Mouse (Mus musculus) midbrain, embryonic 13.5 days (tissue): ENCODE data around the gene Cpm. TPM values are rescaled to one million over a fixed set of nuclear protein-coding genes. Genes with fewer than 3 reads are reported as not detected.

Experiments
- ATAC-seq: fragments of 200-750 bp; cut with Nextera tagmentation; 2 replicates; pipeline ENCODE4 v1.8.0; 2017; ENCODE audit warnings: mild to moderate bottlenecking, moderate TSS enrichment, moderate library complexity
- H3K27ac ChIP-seq: fragments of 300-500 bp; sonication (generic); 2 replicates; pipeline ENCODE4 v1.5.1; 2015; ENCODE audit warnings: inconsistent platforms, mild to moderate bottlenecking, moderate library complexity
- H3K27me3 ChIP-seq: fragments of 300-500 bp; sonication (generic); 2 replicates; pipeline ENCODE4 v1.6.1; 2015; ENCODE audit warnings: mild to moderate bottlenecking, inconsistent platforms
- H3K36me3 ChIP-seq: fragments of 300-500 bp; sonication (generic); 2 replicates; pipeline ENCODE4 v1.6.1; 2015; ENCODE audit warnings: mild to moderate bottlenecking, inconsistent platforms
- H3K4me1 ChIP-seq: fragments of 300-500 bp; sonication (generic); replicated peaks from 2 replicates; pipeline ENCODE4 v1.6.1; 2015; ENCODE audit warnings: inconsistent platforms
- H3K4me2 ChIP-seq: fragments of 300-500 bp; sonication (generic); replicated peaks from 2 replicates; pipeline ENCODE4 v1.6.1; 2015; ENCODE audit warnings: moderate library complexity, mild to moderate bottlenecking, inconsistent platforms
- H3K4me3 ChIP-seq: fragments of 300-500 bp; sonication (generic); replicated peaks from 2 replicates; pipeline ENCODE4 v1.5.1; 2015; ENCODE audit warnings: mild to moderate bottlenecking, inconsistent platforms
- H3K9ac ChIP-seq: fragments of 300-500 bp; sonication (generic); replicated peaks from 2 replicates; pipeline ENCODE4 v1.6.1; 2015; ENCODE audit warnings: mild to moderate bottlenecking, inconsistent platforms
- H3K9me3 ChIP-seq: fragments of 300-500 bp; sonication (generic); 2 replicates; pipeline ENCODE4 v1.6.1; 2016; ENCODE audit warnings: mild to moderate bottlenecking, inconsistent platforms
- WGBS: fragments of 180-500 bp; shearing (Covaris S2); methylation state at CpG from one replicate; pipeline ENCODE4 v1.1.7; 2015; 5-methylcytosine and 5-hydroxymethylcytosine counted together
- polyA plus RNA-seq: library from polyadenylated mRNA; unstranded; fragments of >200 nt; fragmentation: Nextera tagmentation; extraction: Ambion mirVana; gene quantifications from 2 replicates; pipeline ENCODE4 v1.2.1, GENCODE M21; 2015

Gene Cpm
- polyA plus RNA-seq, 1 experiment from 2014 or later: 5.7 TPM

GRCm38 (mm10) chr10:117717583-117717982 lies 88.3 kb downstream of the Cpm start:
- no peaks in the 10 kb centered on the region for H3K9me3 ChIP-seq
- H3K4me3 ChIP-seq: no peak overlapping the region
- H3K27me3 ChIP-seq: no peaks in the 10 kb centered on the region
- no peak overlapping the region for H3K27ac ChIP-seq
- no peak overlapping the region for H3K9ac ChIP-seq
- WGBS: 22% methylated on average over 4 of the region's 4 CpGs
- ATAC-seq: no peak
- H3K4me1 ChIP-seq: 0 out of 2 replicates have a peak, but pooled peaks cover 2% of the 10 kb centered on the region
- no peaks in the 10 kb centered on the region for H3K36me3 ChIP-seq
- no peak overlapping the region for H3K4me2 ChIP-seq

GRCm38 (mm10) chr10:117718161-117719119 lies 89.1 kb downstream of the Cpm start:
- no peak for ATAC-seq
- H3K9ac ChIP-seq: no peak overlapping the region
- H3K27me3 ChIP-seq: no peaks in the 10 kb centered on the region
- 69% methylated on average over 19 of the region's 19 CpGs for WGBS
- no peak overlapping the region for H3K4me2 ChIP-seq
- H3K9me3 ChIP-seq: no peaks in the 10 kb centered on the region
- H3K36me3 ChIP-seq: no peaks in the 10 kb centered on the region
- H3K27ac ChIP-seq: no peak overlapping the region
- H3K4me1 ChIP-seq: 0 out of 2 replicates have a peak, but pooled peaks cover 2% of the 10 kb centered on the region
- no peak overlapping the region for H3K4me3 ChIP-seq

GRCm38 (mm10) chr10:117724136-117724718 lies 94.9 kb downstream of the Cpm start:
- no peaks in the 10 kb centered on the region for H3K4me1 ChIP-seq
- H3K4me2 ChIP-seq: no peak overlapping the region
- H3K4me3 ChIP-seq: no peak overlapping the region
- H3K9me3 ChIP-seq: no peaks in the 10 kb centered on the region
- WGBS: 87% methylated on average over 5 of the region's 5 CpGs
- H3K36me3 ChIP-seq: no peaks in the 10 kb centered on the region
- ATAC-seq: no peak
- H3K9ac ChIP-seq: no peak overlapping the region
- no peak overlapping the region for H3K27ac ChIP-seq
- H3K27me3 ChIP-seq: no peaks in the 10 kb centered on the region

- 94% methylated on average over 3 of the region's 3 CpGs for WGBS
- H3K4me1 ChIP-seq: no peaks in the 10 kb centered on the region
- no peaks in the 10 kb centered on the region for H3K27me3 ChIP-seq
- no peak overlapping the region for H3K27ac ChIP-seq
- H3K4me2 ChIP-seq: no peak overlapping the region
- no peaks in the 10 kb centered on the region for H3K9me3 ChIP-seq
- no peaks in the 10 kb centered on the region for H3K36me3 ChIP-seq
- H3K4me3 ChIP-seq: no peak overlapping the region
- no peak for ATAC-seq
- no peak overlapping the region for H3K9ac ChIP-seq
Observed at GRCm38 (mm10) chr10:117724804-117725361, 95.6 kb downstream of the Cpm start.

- 83% methylated on average over 7 of the region's 7 CpGs for WGBS
- Histone ChIP-seq H3K4me1 (no peaks in the 10 kb centered on the region), H3K4me3 (no peak overlapping the region)
Observed at GRCm38 (mm10) chr10:117725671-117726070, 96.4 kb downstream of the Cpm start.

GRCm38 (mm10) chr10:117726350-117726749 lies 97.0 kb downstream of the Cpm start:
- Histone ChIP-seq H3K36me3 (no peaks in the 10 kb centered on the region), H3K27me3 (no peaks in the 10 kb centered on the region), H3K9me3 (no peaks in the 10 kb centered on the region), H3K4me2 (no peak overlapping the region), H3K9ac (no peak overlapping the region), H3K27ac (no peak overlapping the region), H3K4me1 (no peaks in the 10 kb centered on the region), H3K4me3 (no peak overlapping the region)
- 92% methylated on average over 4 of the region's 4 CpGs for WGBS
- no peak for ATAC-seq

More at GRCm38 (mm10) chr10:117725671-117726070, 96.4 kb downstream of the Cpm start:
- no peaks in the 10 kb centered on the region for H3K27me3 ChIP-seq
- H3K9ac ChIP-seq: no peak overlapping the region
- H3K9me3 ChIP-seq: no peaks in the 10 kb centered on the region
- ATAC-seq: no peak
- H3K4me2 ChIP-seq: no peak overlapping the region
- no peaks in the 10 kb centered on the region for H3K36me3 ChIP-seq
- H3K27ac ChIP-seq: no peak overlapping the region

GRCm38 (mm10) chr10:117726888-117727385 lies 97.6 kb downstream of the Cpm start:
- Histone ChIP-seq H3K36me3 (no peaks in the 10 kb centered on the region), H3K9ac (no peak overlapping the region), H3K27ac (no peak overlapping the region), H3K4me1 (no peaks in the 10 kb centered on the region), H3K9me3 (no peaks in the 10 kb centered on the region), H3K4me3 (no peak overlapping the region), H3K27me3 (no peaks in the 10 kb centered on the region), H3K4me2 (no peak overlapping the region)
- ATAC-seq: no peak
- 96% methylated on average over 4 of the region's 4 CpGs for WGBS

GRCm38 (mm10) chr10:117727518-117728110 lies 98.3 kb downstream of the Cpm start:
- no peak overlapping the region for H3K9ac ChIP-seq
- H3K36me3 ChIP-seq: peaks cover under 1% of the 10 kb centered on the region
- no peaks in the 10 kb centered on the region for H3K9me3 ChIP-seq
- ATAC-seq: no peak
- H3K4me2 ChIP-seq: no peak overlapping the region
- no peaks in the 10 kb centered on the region for H3K27me3 ChIP-seq
- H3K4me3 ChIP-seq: no peak overlapping the region
- WGBS: 81% methylated on average over 9 of the region's 9 CpGs
- no peak overlapping the region for H3K27ac ChIP-seq
- H3K4me1 ChIP-seq: no peaks in the 10 kb centered on the region

- Histone ChIP-seq H3K4me1 (no peaks in the 10 kb centered on the region), H3K27ac (no peak overlapping the region), H3K4me3 (no peak overlapping the region), H3K4me2 (no peak overlapping the region), H3K9ac (no peak overlapping the region), H3K36me3 (peaks cover 5% of the 10 kb centered on the region), H3K9me3 (no peaks in the 10 kb centered on the region), H3K27me3 (no peaks in the 10 kb centered on the region)
- 87% methylated on average over 5 of the region's 5 CpGs for WGBS
- no peak for ATAC-seq
Observed at GRCm38 (mm10) chr10:117728574-117728973, 99.3 kb downstream of the Cpm start.

GRCm38 (mm10) chr10:117729139-117729814 lies 100.0 kb downstream of the Cpm start:
- Histone ChIP-seq H3K36me3 (peaks cover 5% of the 10 kb centered on the region), H3K27me3 (no peaks in the 10 kb centered on the region), H3K9ac (no peak overlapping the region), H3K4me3 (no peak overlapping the region), H3K9me3 (no peaks in the 10 kb centered on the region), H3K27ac (no peak overlapping the region), H3K4me1 (no peaks in the 10 kb centered on the region), H3K4me2 (no peak overlapping the region)
- WGBS: 86% methylated on average over 11 of the region's 11 CpGs
- ATAC-seq: no peak

GRCm38 (mm10) chr10:117730140-117730539 lies 100.8 kb downstream of the Cpm start:
- ATAC-seq: no peak
- no peaks in the 10 kb centered on the region for H3K4me1 ChIP-seq
- no peaks in the 10 kb centered on the region for H3K9me3 ChIP-seq
- H3K9ac ChIP-seq: no peak overlapping the region
- H3K4me2 ChIP-seq: no peak overlapping the region
- WGBS: 96% methylated on average over 7 of the region's 7 CpGs
- H3K4me3 ChIP-seq: no peak overlapping the region
- H3K36me3 ChIP-seq: peaks cover 5% of the 10 kb centered on the region
- no peaks in the 10 kb centered on the region for H3K27me3 ChIP-seq
- H3K27ac ChIP-seq: no peak overlapping the region
